Mouse (Mus musculus) forebrain, embryonic 16.5 days (tissue): Measurements from ENCODE around the gene Ing4. TPM values are rescaled to one million over a fixed set of nuclear protein-coding genes. Genes with fewer than 3 reads are reported as not detected.

ENCODE experiments used
- ATAC-seq: fragments of 200-750 bp; cut with Nextera tagmentation; 2 replicates; pipeline ENCODE4 v1.8.0; 2017; ENCODE audit warnings: mild to moderate bottlenecking, moderate library complexity
- H3K27ac ChIP-seq: fragments of 300-500 bp; sonication (generic); 2 replicates; pipeline ENCODE4 v1.5.1; 2014; ENCODE audit warnings: low read length, control low read depth
- H3K27me3 ChIP-seq: fragments of 300-500 bp; sonication (generic); replicated peaks from 2 replicates; pipeline ENCODE4 v1.6.1; 2014; ENCODE audit warnings: low read length; ENCODE audit not compliant: control insufficient read depth, insufficient read depth
- H3K36me3 ChIP-seq: fragments of 300-500 bp; sonication (generic); 2 replicates; pipeline ENCODE4 v1.6.1; 2014; ENCODE audit not compliant: control insufficient read depth, insufficient read depth
- H3K4me1 ChIP-seq: fragments of 300-500 bp; sonication (generic); replicated peaks from 2 replicates; pipeline ENCODE4 v1.6.1; 2014; ENCODE audit warnings: low read length; ENCODE audit not compliant: control insufficient read depth, insufficient read depth
- H3K4me2 ChIP-seq: fragments of 300-500 bp; sonication (generic); 2 replicates; pipeline ENCODE4 v1.6.1; 2014; ENCODE audit warnings: mild to moderate bottlenecking, low read length, control low read depth
- H3K4me3 ChIP-seq: fragments of 300-500 bp; sonication (generic); replicated peaks from 2 replicates; pipeline ENCODE4 v1.5.1; 2014; ENCODE audit warnings: mild to moderate bottlenecking, low read length, control low read depth
- H3K9ac ChIP-seq: fragments of 300-500 bp; sonication (generic); replicated peaks from 2 replicates; pipeline ENCODE4 v1.6.1; 2014; ENCODE audit warnings: low read depth, low read length, control low read depth
- H3K9me3 ChIP-seq: fragments of 300-500 bp; sonication (generic); 2 replicates; pipeline ENCODE4 v1.6.1; 2016; ENCODE audit warnings: low read length; ENCODE audit not compliant: control insufficient read depth
- WGBS: fragments of 180-500 bp; shearing (Covaris S2); extraction: QIAGEN DNeasy Blood & Tissue Kit; methylation state at CpG from one replicate; pipeline ENCODE4 v1.1.7; 2014; 5-methylcytosine and 5-hydroxymethylcytosine counted together
- microRNA-seq: library from miRNA; unstranded; fragments of <30 nt; microRNA quantifications from one replicate; pipeline ENCODE4, GENCODE M21; 2017
- polyA plus RNA-seq: library from polyadenylated mRNA; unstranded; fragments of >200 nt; fragmentation: Nextera tagmentation; extraction: Ambion mirVana; gene quantifications from 2 replicates; pipeline ENCODE4 v1.2.1, GENCODE M21; 2015

The Ing4 gene
- polyA plus RNA-seq, 1 experiment from 2014 or later: 204 TPM

DNA sequence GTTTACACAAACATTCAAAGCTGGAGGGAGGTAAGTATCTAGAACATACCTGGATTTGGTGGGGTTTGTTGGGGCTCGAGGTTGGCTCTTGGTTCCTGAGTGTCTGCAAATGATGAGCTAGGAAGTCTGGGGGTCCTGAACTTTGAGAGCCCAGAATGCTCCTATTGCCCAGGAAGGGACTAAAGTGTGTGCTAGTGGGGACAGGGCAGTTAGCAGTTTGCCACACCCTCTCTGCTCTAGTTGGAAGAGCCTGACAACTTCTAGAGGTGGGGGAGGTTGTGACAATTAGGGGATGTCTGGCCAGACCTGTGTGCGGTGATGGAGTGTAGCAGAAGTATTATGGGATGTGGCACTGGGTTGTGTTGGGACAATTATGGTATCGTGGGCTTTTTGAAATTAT is 55.3 kb downstream of the Ing4 start:
- H3K4me3 ChIP-seq: no peak overlapping the region
- no peak for ATAC-seq
- peak overlapping the region; percentile 86 for H3K27ac ChIP-seq
- H3K9me3 ChIP-seq: no peaks in the 10 kb centered on the region
- 77% methylated on average over 3 of the region's 3 CpGs for WGBS
- no peaks in the 10 kb centered on the region for H3K36me3 ChIP-seq
- no peak overlapping the region for H3K4me2 ChIP-seq
- no peaks in the 10 kb centered on the region for H3K27me3 ChIP-seq
- peaks cover 38% of the 10 kb centered on the region for H3K4me1 ChIP-seq
- H3K9ac ChIP-seq: no peak overlapping the region

DNA sequence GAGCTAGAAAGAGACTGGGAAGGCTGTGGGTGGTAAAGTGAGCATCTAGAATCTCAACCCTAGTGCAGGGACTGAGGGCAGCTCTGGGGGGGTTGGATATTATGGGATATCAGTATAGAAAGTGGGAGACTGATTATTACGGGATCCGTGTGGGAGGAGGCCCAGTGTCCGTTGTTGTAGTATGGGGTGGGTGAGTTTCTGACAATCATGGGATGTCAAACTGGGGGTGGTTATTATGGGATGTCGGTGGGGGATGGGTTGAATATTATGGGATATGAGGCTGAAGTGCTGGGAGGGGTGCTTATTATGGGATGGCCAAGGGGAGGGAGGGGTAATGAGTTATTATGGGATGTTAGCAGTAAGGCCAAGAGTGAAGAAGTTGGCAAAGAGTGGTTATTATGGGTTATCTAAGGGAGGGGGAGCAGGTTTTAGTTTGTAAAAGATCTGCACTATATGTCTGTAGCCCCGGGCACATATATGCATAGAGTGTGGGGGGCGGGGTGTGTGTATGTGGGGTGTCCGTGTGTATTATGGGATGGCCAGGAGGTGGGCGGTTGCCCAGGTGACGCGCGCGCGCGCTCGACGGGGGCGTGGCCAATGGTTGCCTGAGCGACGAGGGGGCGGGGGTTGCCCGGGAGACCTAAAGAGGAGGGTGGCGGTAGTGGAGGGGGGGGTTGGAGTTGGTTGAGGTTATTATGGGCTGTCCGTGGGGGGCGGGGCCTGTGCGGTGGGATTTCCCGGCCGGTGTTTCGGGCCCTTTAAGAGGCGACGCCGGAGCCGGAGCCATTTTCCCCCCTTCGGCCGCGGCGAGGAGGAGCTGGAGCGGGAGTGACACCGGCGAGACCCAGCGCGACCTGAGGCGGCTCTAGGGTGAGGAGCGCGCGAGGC is 56.1 kb downstream of the Ing4 start, which contains the start of gene Chd4:
TSS of gene Chd4 (plus strand) at position 591 of the 888 bp plus-strand sequence.
- WGBS: 1% methylated on average over 33 of the region's 45 CpGs
- Histone ChIP-seq H3K27ac (peak within 1 kb of the TSS; percentile 86), H3K4me2 (peak within 1 kb of the TSS; percentile 79), H3K27me3 (no peaks in the 10 kb centered on the region), H3K4me1 (peaks cover 35% of the 10 kb centered on the region), H3K36me3 (peaks cover 7% of the 10 kb centered on the region), H3K4me3 (peak within 1 kb of the TSS; percentile 96), H3K9ac (peak within 1 kb of the TSS; percentile 80), H3K9me3 (no peaks in the 10 kb centered on the region)
- peak; percentile 72 for ATAC-seq

DNA sequence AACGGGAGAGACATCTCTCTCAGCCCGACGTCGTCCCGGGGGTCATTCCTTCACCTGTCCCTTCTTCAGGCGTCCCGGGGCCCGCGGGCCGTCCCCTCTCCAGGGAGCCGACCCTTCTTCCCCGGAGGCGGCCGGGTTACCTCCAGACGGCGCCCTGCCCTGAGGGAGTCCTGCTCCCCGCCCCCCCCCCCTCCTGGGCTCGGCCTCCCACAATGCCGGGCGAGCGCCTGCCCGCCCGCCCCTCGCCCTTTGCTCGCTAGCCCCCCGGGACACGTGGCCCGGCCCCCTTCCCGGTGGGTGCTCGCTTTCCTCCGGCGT is 56.7 kb downstream of the Ing4 start:
- peak overlapping the region; percentile 79 for H3K4me2 ChIP-seq
- H3K27me3 ChIP-seq: no peaks in the 10 kb centered on the region
- H3K27ac ChIP-seq: peak overlapping the region; percentile 86
- peaks cover 13% of the 10 kb centered on the region for H3K36me3 ChIP-seq
- H3K9ac ChIP-seq: peak overlapping the region; percentile 80
- H3K9me3 ChIP-seq: no peaks in the 10 kb centered on the region
- peaks cover 35% of the 10 kb centered on the region for H3K4me1 ChIP-seq
- under 1% methylated on average over 23 of the region's 32 CpGs for WGBS
- no peak for ATAC-seq
- H3K4me3 ChIP-seq: peak overlapping the region; percentile 96

DNA sequence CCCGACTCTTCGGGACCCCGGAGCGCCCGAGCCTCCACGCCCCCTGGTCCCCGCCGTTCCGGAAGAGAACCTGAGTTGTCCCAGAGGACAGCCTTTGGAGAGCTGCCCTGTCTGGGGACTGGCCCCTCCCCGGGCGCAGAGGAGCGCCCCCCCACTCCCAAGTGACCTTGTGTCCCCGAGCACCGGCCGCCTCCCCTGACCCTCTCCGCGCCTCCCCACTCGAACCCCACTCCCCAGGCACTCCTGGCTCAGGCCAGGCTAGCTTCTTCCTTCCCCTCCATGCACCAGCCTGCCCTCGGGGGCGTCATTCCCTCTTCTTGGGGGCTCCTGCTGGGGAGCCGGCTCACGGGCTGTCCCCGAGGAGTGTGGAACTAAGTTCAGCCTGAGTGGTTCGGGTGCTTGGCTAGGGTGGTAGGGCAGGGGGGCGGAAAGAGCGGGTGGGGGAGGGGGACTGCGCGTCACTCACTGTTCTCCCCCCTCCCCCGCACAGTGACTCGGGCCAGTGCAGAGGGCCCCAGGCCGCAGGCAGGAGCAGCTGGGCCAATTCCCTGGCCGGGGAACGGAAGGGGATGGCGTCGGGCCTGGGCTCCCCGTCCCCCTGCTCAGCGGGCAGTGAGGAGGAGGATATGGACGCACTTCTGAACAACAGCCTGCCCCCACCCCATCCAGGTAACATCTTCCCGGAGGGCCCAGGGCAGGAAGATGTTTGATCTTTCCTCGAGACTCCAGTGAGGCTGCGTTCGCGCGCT is 57.2 kb downstream of the Ing4 start:
- 0% methylated on average over 41 of the region's 44 CpGs for WGBS
- peak; percentile 29 for ATAC-seq
- Histone ChIP-seq H3K4me3 (peak overlapping the region; percentile 96), H3K9ac (peak overlapping the region; percentile 80), H3K4me1 (peaks cover 35% of the 10 kb centered on the region), H3K27me3 (no peaks in the 10 kb centered on the region), H3K27ac (peak overlapping the region; percentile 86), H3K9me3 (no peaks in the 10 kb centered on the region), H3K4me2 (peak overlapping the region; percentile 79), H3K36me3 (peaks cover 18% of the 10 kb centered on the region)

DNA sequence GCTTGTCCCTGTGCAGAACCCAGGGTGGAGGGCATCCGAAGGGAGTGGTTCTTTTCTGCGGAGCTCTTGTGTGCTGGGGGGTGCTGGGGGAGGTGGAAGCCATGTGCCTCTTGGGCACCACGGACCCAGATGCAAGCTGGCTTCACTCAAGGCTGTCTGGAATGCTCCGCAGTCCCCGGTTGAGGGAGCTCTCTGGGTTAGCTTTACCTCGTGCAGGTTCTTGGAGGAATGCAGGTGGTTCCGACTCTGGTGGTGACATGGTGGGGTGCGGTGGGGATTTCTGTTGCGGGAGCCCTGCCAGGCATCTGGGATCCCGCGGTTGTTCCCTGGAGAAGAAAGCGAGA is 57.8 kb downstream of the Ing4 start:
- H3K9me3 ChIP-seq: no peaks in the 10 kb centered on the region

DNA sequence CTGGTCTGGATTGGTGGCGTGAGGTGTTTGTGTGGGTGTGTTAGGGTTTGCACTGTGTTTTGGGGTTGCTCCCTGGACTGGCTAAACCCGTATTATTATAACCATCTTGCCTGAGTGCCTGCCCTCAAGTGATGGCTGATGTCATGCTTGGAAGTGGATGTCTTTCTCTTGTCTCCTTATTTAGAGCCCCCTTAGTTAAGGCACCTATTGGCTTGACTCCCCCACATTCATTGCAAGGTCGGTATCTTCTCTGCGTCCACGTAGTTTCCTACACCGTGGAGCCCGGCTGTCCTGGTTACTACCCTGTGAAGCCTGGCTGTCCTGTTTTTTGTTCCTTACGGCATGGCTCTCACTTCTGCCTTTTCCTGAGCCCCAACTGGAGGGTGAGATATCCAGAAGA is 58.4 kb downstream of the Ing4 start:
- no peak for ATAC-seq
- peaks cover 29% of the 10 kb centered on the region for H3K36me3 ChIP-seq
- peak overlapping the region; percentile 79 for H3K4me2 ChIP-seq
- peak overlapping the region; percentile 96 for H3K4me3 ChIP-seq
- WGBS: 62% methylated on average over 8 of the region's 8 CpGs
- H3K9ac ChIP-seq: peak overlapping the region; percentile 80
- no peak overlapping the region for H3K27ac ChIP-seq
- peaks cover 35% of the 10 kb centered on the region for H3K4me1 ChIP-seq
- no peaks in the 10 kb centered on the region for H3K27me3 ChIP-seq
- no peaks in the 10 kb centered on the region for H3K9me3 ChIP-seq

More for the DNA sequence above, 57.8 kb downstream of the Ing4 start:
- H3K4me1 ChIP-seq: peaks cover 35% of the 10 kb centered on the region
- peak overlapping the region; percentile 79 for H3K4me2 ChIP-seq
- H3K27me3 ChIP-seq: no peaks in the 10 kb centered on the region
- peaks cover 23% of the 10 kb centered on the region for H3K36me3 ChIP-seq
- peak; percentile 19 for ATAC-seq
- peak overlapping the region; percentile 96 for H3K4me3 ChIP-seq
- under 1% methylated on average over 12 of the region's 12 CpGs for WGBS
- H3K9ac ChIP-seq: peak overlapping the region; percentile 80
- peak overlapping the region; percentile 86 for H3K27ac ChIP-seq

GRCm38 (mm10) chr6:125098513-125098912 is 59.0 kb downstream of the Ing4 start:
- Histone ChIP-seq H3K27ac (peak overlapping the region; percentile 86), H3K9me3 (no peaks in the 10 kb centered on the region), H3K27me3 (no peaks in the 10 kb centered on the region), H3K9ac (peak overlapping the region; percentile 80), H3K4me2 (peak overlapping the region; percentile 79), H3K36me3 (peaks cover 31% of the 10 kb centered on the region), H3K4me3 (peak overlapping the region; percentile 96), H3K4me1 (peaks cover 35% of the 10 kb centered on the region)
- WGBS: 74% methylated on average over 3 of the region's 3 CpGs
- no peak for ATAC-seq

Small RNA genes lying within 50 kb of the gene (microRNA-seq; reads per million reads assigned to microRNA genes)
- not detected for gene Mir7045

Other genes with a start within 250 kb of the Ing4 start
- gene Spsb2, start 231.1 kb upstream of the Ing4 start, polyA plus RNA-seq: 4.7 and 5.9 TPM in 2 replicates
- 359 and 360 TPM in 2 replicates for gene Tpi1, start 225.5 kb upstream of the Ing4 start, polyA plus RNA-seq
- 203 and 216 TPM in 2 replicates for gene Usp5, start 210.3 kb upstream of the Ing4 start, polyA plus RNA-seq
- 69.7 and 76.7 TPM in 2 replicates for gene Cdca3, start 210.2 kb upstream of the Ing4 start, polyA plus RNA-seq
- 0.42 and 0.75 TPM in 2 replicates for gene Gnb3, start 199.5 kb upstream of the Ing4 start, polyA plus RNA-seq
- gene P3h3, start 182.0 kb upstream of the Ing4 start, polyA plus RNA-seq: 13.0 and 16.8 TPM in 2 replicates
- gene Gpr162, start 175.8 kb upstream of the Ing4 start, polyA plus RNA-seq: 21.8 and 28.8 TPM in 2 replicates
- 0.06 and 0.30 TPM in 2 replicates for gene Cd4, start 151.5 kb upstream of the Ing4 start, polyA plus RNA-seq
- 1.7 and 2.9 TPM in 2 replicates for gene Lag3, start 128.1 kb upstream of the Ing4 start, polyA plus RNA-seq
- 666 and 701 TPM in 2 replicates for gene Ptms, start 119.7 kb upstream of the Ing4 start, polyA plus RNA-seq
- gene Mlf2, start 108.4 kb upstream of the Ing4 start, polyA plus RNA-seq: 459 and 463 TPM in 2 replicates
- gene Cops7a, start 74.2 kb upstream of the Ing4 start, polyA plus RNA-seq: 94.4 and 96.7 TPM in 2 replicates
- 36.6 and 44.7 TPM in 2 replicates for gene Pianp, start 43.1 kb upstream of the Ing4 start, polyA plus RNA-seq
- 15.2 and 19.0 TPM in 2 replicates for gene Zfp384, start 30.6 kb upstream of the Ing4 start, polyA plus RNA-seq
- 21.4 and 31.6 TPM in 2 replicates for gene Acrbp, start 9.9 kb downstream of the Ing4 start, polyA plus RNA-seq
- 0.44 and 0.60 TPM in 2 replicates for gene Lpar5, start 28.2 kb downstream of the Ing4 start, polyA plus RNA-seq
- gene Chd4, start 56.2 kb downstream of the Ing4 start, polyA plus RNA-seq: 78.1 and 79.8 TPM in 2 replicates
- 54.4 and 55.3 TPM in 2 replicates for gene Nop2, start 92.1 kb downstream of the Ing4 start, polyA plus RNA-seq
- gene Iffo1, start 105.5 kb downstream of the Ing4 start, polyA plus RNA-seq: 17.3 and 19.3 TPM in 2 replicates
- gene Gapdh, start 126.7 kb downstream of the Ing4 start, polyA plus RNA-seq: 1,297 and 1,346 TPM in 2 replicates
- 91.4 and 91.6 TPM in 2 replicates for gene Ncapd2, start 151.9 kb downstream of the Ing4 start, polyA plus RNA-seq
- gene Mrpl51, start 152.0 kb downstream of the Ing4 start, polyA plus RNA-seq: 137 and 140 TPM in 2 replicates
- 5.5 and 7.3 TPM in 2 replicates for gene Vamp1, start 175.8 kb downstream of the Ing4 start, polyA plus RNA-seq
- 3.8 and 4.5 TPM in 2 replicates for gene Tapbpl, start 192.1 kb downstream of the Ing4 start, polyA plus RNA-seq
- 1.8 TPM in 1 of 2 replicates, not detected in the other for gene Cd27, start 197.2 kb downstream of the Ing4 start, polyA plus RNA-seq
- gene Tuba3a, start 246.3 kb downstream of the Ing4 start, polyA plus RNA-seq: not detected in 2 replicates